9 mouse cellular contexts compared by ENCODE assay signal in the genomic region with DNA sequence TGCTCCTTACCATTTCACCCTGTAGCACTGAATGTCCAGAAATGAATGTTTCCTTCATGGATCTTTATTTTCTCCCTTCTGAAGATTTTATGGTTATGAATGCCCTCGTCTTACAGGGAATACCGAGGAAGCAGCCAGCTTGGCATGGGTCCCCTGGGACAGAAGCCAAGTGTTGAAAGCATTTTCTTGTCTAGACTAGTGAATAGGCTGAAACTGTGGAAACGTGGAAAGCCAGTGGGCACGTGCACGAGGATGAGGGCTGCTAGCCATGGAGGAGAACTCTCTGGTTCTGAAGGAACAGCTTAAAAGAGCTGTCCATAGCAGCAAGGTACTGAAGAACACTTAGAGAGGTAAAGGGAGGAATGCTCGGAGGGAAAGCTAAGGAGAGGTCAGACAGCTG.
DNase-seq lines count a peak whose midpoint lies in the region; ATAC-seq and TF ChIP-seq lines count a peak whose summit lies in the region.
"Had no signal": no experiment of that assay in that cellular context is flagged by ENCODE, and none has a peak within 500 bp of the region (broad histone marks: within the 10 kb centered on the region; RNA-seq: fewer than 3 reads in every experiment).

No protein-coding gene starts in this region.

- H3K4me1 ChIP-seq in heart, embryonic 11.5 days (ENCODE audit: control insufficient read depth, insufficient read depth, low read length), result no peaks in the 10 kb centered on the region
- no peaks in the 10 kb centered on the region; the same call in 1 of the 2 replicates for H3K4me1 ChIP-seq in forebrain, postnatal 0 days (ENCODE audit: insufficient read depth)
- no peaks in the 10 kb centered on the region for H3K4me1 ChIP-seq in liver, embryonic 12.5 days
- no peaks in the 10 kb centered on the region for H3K4me1 ChIP-seq in midbrain, embryonic 13.5 days (replicated peaks)

- peak; percentile 66 for DNase-seq in heart, adult 11 months
- DNase-seq in NIH3T3 (ENCODE audit: low read depth), result peak; percentile 31
- DNase-seq in forebrain, postnatal 0 days, result peak; percentile 85
- DNase-seq in left cerebral cortex, postnatal 14 days (ENCODE audit: low spot score in 2 of 2), result peak; percentile 82 to 89

- no peak for ATAC-seq in heart, embryonic 11.5 days (replicated peaks; ENCODE audit: insufficient number of reproducible peaks, low FRiP score, low TSS enrichment)
- peak; percentile 74; the same call in 1 of the 2 replicates for ATAC-seq in forebrain, postnatal 0 days
- ATAC-seq in activated CD4-positive, CD25-positive, alpha-beta regulatory T cell, adult 4 months, result no peak
- no peak for ATAC-seq in liver, embryonic 12.5 days
- ATAC-seq in midbrain, embryonic 13.5 days, result no peak

- 68% methylated on average over 6 of the region's 6 CpGs for WGBS in heart, embryonic 11.5 days (ENCODE audit: insufficient replicate concordance)
- WGBS in forebrain, postnatal 0 days, result 36% methylated on average over 6 of the region's 6 CpGs
- 58% methylated on average over 6 of the region's 6 CpGs for WGBS in liver, embryonic 12.5 days (ENCODE audit: insufficient replicate concordance)
- WGBS in midbrain, embryonic 13.5 days, result 80% methylated on average over 6 of the region's 6 CpGs

- H3K4me3 ChIP-seq in heart, embryonic 11.5 days (ENCODE audit: low read depth, low read length), result no peak overlapping the region
- H3K4me3 ChIP-seq in forebrain, postnatal 0 days (ENCODE audit: low read depth, low read length), result no peak overlapping the region
- no peak overlapping the region for H3K4me3 ChIP-seq in liver, embryonic 12.5 days
- no peak overlapping the region for H3K4me3 ChIP-seq in midbrain, embryonic 13.5 days (replicated peaks)
- H3K4me3 ChIP-seq: hindbrain, embryonic 15.5 days had no signal

- H3K4me2 ChIP-seq in heart, embryonic 11.5 days, result no peak overlapping the region
- H3K4me2 ChIP-seq in forebrain, postnatal 0 days (ENCODE audit: low read depth), result no peak overlapping the region
- no peak overlapping the region for H3K4me2 ChIP-seq in liver, embryonic 12.5 days
- H3K4me2 ChIP-seq in midbrain, embryonic 13.5 days (replicated peaks), result no peak overlapping the region
- H3K4me2 ChIP-seq: hindbrain, embryonic 15.5 days had no signal

- no peak for TF ChIP-seq CTCF in forebrain, postnatal 0 days (IDR thresholded peaks at IDR 0.05; ENCODE audit: low read depth)

- no peaks in the 10 kb centered on the region for H3K27me3 ChIP-seq in heart, embryonic 11.5 days (ENCODE audit: control insufficient read depth, insufficient read depth, low read length)
- no peaks in the 10 kb centered on the region for H3K27me3 ChIP-seq in forebrain, postnatal 0 days (ENCODE audit: insufficient read depth, low read length)
- H3K27me3 ChIP-seq in liver, embryonic 12.5 days (replicated peaks), result no peaks in the 10 kb centered on the region
- H3K27me3 ChIP-seq in midbrain, embryonic 13.5 days, result no peaks in the 10 kb centered on the region
- H3K27me3 ChIP-seq: hindbrain, embryonic 15.5 days had no signal

- intact Hi-C loops in left cerebral cortex, postnatal 14 days (cut with DNase I), result no loop called here

- H3K27ac ChIP-seq in heart, embryonic 11.5 days (ENCODE audit: low read depth, low read length), result no peak overlapping the region
- no peak overlapping the region for H3K27ac ChIP-seq in forebrain, postnatal 0 days (ENCODE audit: low read depth, low read length)
- H3K27ac ChIP-seq in liver, embryonic 12.5 days, result no peak overlapping the region
- H3K27ac ChIP-seq in midbrain, embryonic 13.5 days, result no peak overlapping the region
- H3K27ac ChIP-seq: hindbrain, embryonic 15.5 days had no signal

- no peak overlapping the region for H3K9ac ChIP-seq in heart, embryonic 11.5 days (ENCODE audit: low read depth, low read length)
- H3K9ac ChIP-seq in forebrain, postnatal 0 days, result no peak overlapping the region
- no peak overlapping the region for H3K9ac ChIP-seq in liver, embryonic 12.5 days
- H3K9ac ChIP-seq in midbrain, embryonic 13.5 days (replicated peaks), result no peak overlapping the region
- H3K9ac ChIP-seq: hindbrain, embryonic 15.5 days had no signal

- no peaks in the 10 kb centered on the region for H3K9me3 ChIP-seq in heart, embryonic 11.5 days (replicated peaks; ENCODE audit: control insufficient read depth, low read length)
- no peaks in the 10 kb centered on the region for H3K9me3 ChIP-seq in forebrain, postnatal 0 days (ENCODE audit: low read length)
- H3K9me3 ChIP-seq in liver, embryonic 12.5 days (replicated peaks), result no peaks in the 10 kb centered on the region
- no peaks in the 10 kb centered on the region for H3K9me3 ChIP-seq in midbrain, embryonic 13.5 days
- H3K9me3 ChIP-seq: hindbrain, embryonic 15.5 days had no signal

- H3K36me3 ChIP-seq in heart, embryonic 11.5 days (ENCODE audit: control insufficient read depth, insufficient read depth, low read length), result no peaks in the 10 kb centered on the region
- H3K36me3 ChIP-seq in forebrain, postnatal 0 days (ENCODE audit: insufficient read depth), result no peaks in the 10 kb centered on the region
- no peaks in the 10 kb centered on the region for H3K36me3 ChIP-seq in liver, embryonic 12.5 days
- H3K36me3 ChIP-seq in midbrain, embryonic 13.5 days, result no peaks in the 10 kb centered on the region
- H3K36me3 ChIP-seq: hindbrain, embryonic 15.5 days had no signal

Comparison
In these comparisons a context has a peak if more than half of its experiments do, and no peak if none do; other contexts are left out.
1. DNase-seq: peak in every context shown above with its lines; median percentile 86 in left cerebral cortex, postnatal 14 days; 85 in forebrain, postnatal 0 days; 66 in heart, adult 11 months; 31 in NIH3T3.